Mouse (Mus musculus) urinary bladder, postnatal 4 days (tissue): ENCODE measurements at regions not wholly inside any gene's neighbourhood (a gene's known extent, or its start where the extent isn't known, plus 50 kb on each side); places are given as distances from the start of the nearest gene placed in this dataset.

Experiments
- DNase-seq, 2 experiments: peaks; one replicate each; pipeline ENCODE4 v3.0.0; 2021 to 2022; ENCODE audit warnings: low spot score in 2 of 2

DNA sequence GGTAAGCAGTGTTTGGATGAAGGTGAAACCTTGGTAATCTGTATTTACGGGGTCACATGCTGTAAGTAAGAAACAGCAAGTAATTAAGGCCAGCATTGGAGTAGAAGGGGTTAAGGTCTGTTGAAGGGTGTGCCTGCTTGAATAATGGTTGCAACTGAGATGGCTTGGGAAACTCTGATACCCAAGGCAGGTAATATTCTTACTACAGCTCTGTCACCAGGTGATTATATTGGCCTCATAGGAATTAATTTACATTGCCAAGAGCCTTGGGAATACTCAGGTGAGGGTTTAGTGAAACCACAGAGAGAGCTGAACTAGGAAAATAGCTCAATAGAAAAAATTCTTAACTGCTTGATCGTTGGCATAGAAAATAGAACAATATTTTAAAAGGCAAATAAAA, 73.8 kb upstream of the Lcorl start:
- DNase-seq, result no peak

DNA sequence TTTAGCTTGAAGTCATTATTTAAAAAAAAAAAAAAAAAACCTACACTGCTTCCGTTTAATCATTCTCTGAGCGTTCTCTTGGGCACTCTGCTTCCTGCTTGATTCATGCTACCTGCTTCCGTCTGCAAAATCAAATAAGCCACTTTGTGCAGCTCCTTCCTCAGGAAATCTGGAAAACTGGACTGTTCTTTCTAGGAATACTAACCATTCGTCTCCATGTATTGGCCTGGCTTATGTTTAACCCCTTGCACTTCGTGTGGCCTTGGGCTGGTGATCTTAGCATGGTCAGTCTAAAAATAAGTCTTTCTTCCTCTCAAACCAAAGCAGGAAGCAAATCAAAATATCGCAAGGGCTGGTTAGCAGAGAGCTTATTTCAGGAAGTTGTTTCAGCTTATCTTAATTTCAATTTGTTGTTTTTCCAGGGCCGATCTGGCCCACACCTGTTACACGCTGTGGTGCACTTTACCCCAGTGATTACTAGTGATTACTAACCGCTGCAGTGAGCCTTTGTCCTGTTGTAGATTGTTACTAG, 68.5 kb upstream of the Lcorl start:
- DNase-seq, result no peak

DNA sequence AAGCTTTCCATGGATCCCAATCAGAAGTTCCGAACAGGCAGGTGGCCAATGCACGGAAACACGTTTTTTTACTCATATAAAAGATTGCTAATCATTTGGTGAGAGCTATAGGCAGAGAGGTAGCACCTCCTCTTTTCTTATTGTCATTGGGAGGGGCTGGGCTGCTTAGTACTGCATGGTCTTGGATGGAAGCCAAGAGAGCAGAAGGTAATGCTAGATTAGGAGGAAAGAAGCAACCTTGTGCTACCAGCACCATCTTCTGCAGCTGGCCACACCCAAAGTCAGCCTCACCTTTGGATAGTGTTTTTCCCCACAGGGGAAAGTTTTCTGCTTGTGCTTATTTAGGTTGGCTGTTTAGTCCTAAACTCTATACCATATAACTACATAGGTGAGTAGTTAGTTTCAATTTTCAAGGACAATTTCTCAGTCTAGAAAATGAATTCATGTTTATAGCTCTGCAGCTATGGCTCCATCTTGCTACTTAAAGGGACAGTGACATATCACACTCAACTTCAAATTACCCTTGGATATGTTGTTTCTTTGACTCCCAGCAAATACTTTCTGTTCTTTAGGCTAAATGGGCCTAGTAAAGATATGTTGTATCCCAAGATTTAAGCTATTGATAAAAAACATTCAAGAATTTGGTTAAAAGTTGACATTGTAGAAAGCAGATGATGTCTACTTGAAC, 66.6 kb upstream of the Lcorl start:
- no peak for DNase-seq
